Mouse (Mus musculus): ENCODE data around the gene Npdc1. TPM values are rescaled to one million over a fixed set of nuclear protein-coding genes. Genes with fewer than 3 reads are reported as not detected.

The Npdc1 gene
- polyA plus RNA-seq, 1 experiment from 2014 or later: 7.0 TPM

- Histone ChIP-seq H3K4me2 (no peak overlapping the region), H3K4me1 (replicated peaks; ENCODE audit: control insufficient read depth, insufficient read depth, low read length) (peaks cover 6% of the 10 kb centered on the region), H3K27me3 (replicated peaks; ENCODE audit: control insufficient read depth, insufficient read depth, low read length) (peaks cover 27% of the 10 kb centered on the region), H3K27ac (ENCODE audit: low read depth, low read length) (no peak overlapping the region), H3K9ac (ENCODE audit: low read depth, low read length) (no peak overlapping the region), H3K4me3 (ENCODE audit: low read depth, low read length) (no peak overlapping the region), H3K36me3 (ENCODE audit: control insufficient read depth, insufficient read depth, low read length) (no peaks in the 10 kb centered on the region), H3K9me3 (ENCODE audit: control insufficient read depth, low read length) (no peaks in the 10 kb centered on the region)
- DNase-seq (ENCODE audit: low spot score) (no peak), ATAC-seq (replicated peaks; ENCODE audit: low FRiP score) (no peak)
- 77% methylated on average over 17 of the region's 17 CpGs for WGBS
Measured at GRCm38 (mm10) chr2:25430395-25431233, 31.5 kb downstream of the Npdc1 start.

- H3K9me3 ChIP-seq (ENCODE audit: control insufficient read depth, low read length): no peaks in the 10 kb centered on the region
- no peak overlapping the region; the same call in 1 of the 2 replicates for H3K27ac ChIP-seq (ENCODE audit: low read depth, low read length)
- no peak overlapping the region for H3K9ac ChIP-seq (ENCODE audit: low read depth, low read length)
- H3K27me3 ChIP-seq (replicated peaks; ENCODE audit: control insufficient read depth, insufficient read depth, low read length): peaks cover 20% of the 10 kb centered on the region
- H3K36me3 ChIP-seq (ENCODE audit: control insufficient read depth, insufficient read depth, low read length): no peaks in the 10 kb centered on the region
- no peak for ATAC-seq (replicated peaks; ENCODE audit: low FRiP score)
- no peak overlapping the region for H3K4me3 ChIP-seq (ENCODE audit: low read depth, low read length)
- H3K4me2 ChIP-seq: no peak overlapping the region
- DNase-seq (ENCODE audit: low spot score): no peak
- H3K4me1 ChIP-seq (replicated peaks; ENCODE audit: control insufficient read depth, insufficient read depth, low read length): peaks cover 6% of the 10 kb centered on the region
- WGBS: 70% methylated on average over 6 of the region's 6 CpGs
Measured at GRCm38 (mm10) chr2:25431308-25431855, 32.2 kb downstream of the Npdc1 start.

- WGBS: 56% methylated on average over 11 of the region's 11 CpGs
- ATAC-seq (replicated peaks; ENCODE audit: low FRiP score): no peak
- H3K27ac ChIP-seq (ENCODE audit: low read depth, low read length): no peak overlapping the region
- no peaks in the 10 kb centered on the region for H3K9me3 ChIP-seq (ENCODE audit: control insufficient read depth, low read length)
- H3K4me3 ChIP-seq (ENCODE audit: low read depth, low read length): no peak overlapping the region
- no peak overlapping the region for H3K9ac ChIP-seq (ENCODE audit: low read depth, low read length)
- no peak overlapping the region for H3K4me2 ChIP-seq
- H3K4me1 ChIP-seq (replicated peaks; ENCODE audit: control insufficient read depth, insufficient read depth, low read length): peaks cover 6% of the 10 kb centered on the region
- peaks cover 18% of the 10 kb centered on the region for H3K27me3 ChIP-seq (replicated peaks; ENCODE audit: control insufficient read depth, insufficient read depth, low read length)
- no peak for DNase-seq (ENCODE audit: low spot score)
- H3K36me3 ChIP-seq (ENCODE audit: control insufficient read depth, insufficient read depth, low read length): no peaks in the 10 kb centered on the region
Measured at GRCm38 (mm10) chr2:25432326-25433098, 33.4 kb downstream of the Npdc1 start.

GRCm38 (mm10) chr2:25433101-25433500 lies 34.0 kb downstream of the Npdc1 start:
- no peaks in the 10 kb centered on the region for H3K9me3 ChIP-seq (ENCODE audit: control insufficient read depth, low read length)
- H3K27me3 ChIP-seq (replicated peaks; ENCODE audit: control insufficient read depth, insufficient read depth, low read length): peaks cover 18% of the 10 kb centered on the region
- no peak overlapping the region for H3K9ac ChIP-seq (ENCODE audit: low read depth, low read length)
- H3K36me3 ChIP-seq (ENCODE audit: control insufficient read depth, insufficient read depth, low read length): no peaks in the 10 kb centered on the region
- DNase-seq (ENCODE audit: low spot score) (no peak), ATAC-seq (replicated peaks; ENCODE audit: low FRiP score) (no peak)
- peaks cover 6% of the 10 kb centered on the region for H3K4me1 ChIP-seq (replicated peaks; ENCODE audit: control insufficient read depth, insufficient read depth, low read length)
- no peak overlapping the region for H3K4me2 ChIP-seq
- H3K27ac ChIP-seq (ENCODE audit: low read depth, low read length): no peak overlapping the region
- no peak overlapping the region for H3K4me3 ChIP-seq (ENCODE audit: low read depth, low read length)
- 85% methylated on average over 17 of the region's 17 CpGs for WGBS

GRCm38 (mm10) chr2:25434292-25434691 lies 35.1 kb downstream of the Npdc1 start:
- no peak overlapping the region for H3K4me2 ChIP-seq
- 85% methylated on average over 8 of the region's 8 CpGs for WGBS
- H3K36me3 ChIP-seq (ENCODE audit: control insufficient read depth, insufficient read depth, low read length): no peaks in the 10 kb centered on the region
- no peak overlapping the region for H3K9ac ChIP-seq (ENCODE audit: low read depth, low read length)
- no peaks in the 10 kb centered on the region for H3K9me3 ChIP-seq (ENCODE audit: control insufficient read depth, low read length)
- H3K27me3 ChIP-seq (replicated peaks; ENCODE audit: control insufficient read depth, insufficient read depth, low read length): peaks cover 12% of the 10 kb centered on the region
- DNase-seq (ENCODE audit: low spot score): no peak
- no peak overlapping the region for H3K27ac ChIP-seq (ENCODE audit: low read depth, low read length)
- H3K4me3 ChIP-seq (ENCODE audit: low read depth, low read length): no peak overlapping the region
- ATAC-seq (replicated peaks; ENCODE audit: low FRiP score): no peak
- H3K4me1 ChIP-seq (replicated peaks; ENCODE audit: control insufficient read depth, insufficient read depth, low read length): peaks cover 2% of the 10 kb centered on the region; the same call in 1 of the 2 replicates

- 85% methylated on average over 10 of the region's 10 CpGs for WGBS
Measured at GRCm38 (mm10) chr2:25436286-25436820, 37.2 kb downstream of the Npdc1 start.

GRCm38 (mm10) chr2:25441067-25441466 lies 41.9 kb downstream of the Npdc1 start:
- no peak for ATAC-seq (replicated peaks; ENCODE audit: low FRiP score)
- DNase-seq (ENCODE audit: low spot score): no peak
- no peaks in the 10 kb centered on the region for H3K27me3 ChIP-seq (replicated peaks; ENCODE audit: control insufficient read depth, insufficient read depth, low read length)
- no peaks in the 10 kb centered on the region for H3K4me1 ChIP-seq (replicated peaks; ENCODE audit: control insufficient read depth, insufficient read depth, low read length)
- no peaks in the 10 kb centered on the region for H3K9me3 ChIP-seq (ENCODE audit: control insufficient read depth, low read length)
- no peak overlapping the region for H3K27ac ChIP-seq (ENCODE audit: low read depth, low read length)
- no peak overlapping the region for H3K4me3 ChIP-seq (ENCODE audit: low read depth, low read length)
- no peak overlapping the region for H3K9ac ChIP-seq (ENCODE audit: low read depth, low read length)
- 81% methylated on average over 20 of the region's 20 CpGs for WGBS
- no peaks in the 10 kb centered on the region for H3K36me3 ChIP-seq (ENCODE audit: control insufficient read depth, insufficient read depth, low read length)
- no peak overlapping the region for H3K4me2 ChIP-seq

More at GRCm38 (mm10) chr2:25436286-25436820, 37.2 kb downstream of the Npdc1 start:
- H3K27me3 ChIP-seq (replicated peaks; ENCODE audit: control insufficient read depth, insufficient read depth, low read length): no peaks in the 10 kb centered on the region
- no peak for DNase-seq (ENCODE audit: low spot score)
- no peak overlapping the region for H3K9ac ChIP-seq (ENCODE audit: low read depth, low read length)
- no peak for ATAC-seq (replicated peaks; ENCODE audit: low FRiP score)
- H3K4me2 ChIP-seq: no peak overlapping the region
- H3K27ac ChIP-seq (ENCODE audit: low read depth, low read length): no peak overlapping the region
- no peak overlapping the region for H3K4me3 ChIP-seq (ENCODE audit: low read depth, low read length)
- H3K9me3 ChIP-seq (ENCODE audit: control insufficient read depth, low read length): no peaks in the 10 kb centered on the region
- H3K36me3 ChIP-seq (ENCODE audit: control insufficient read depth, insufficient read depth, low read length): no peaks in the 10 kb centered on the region
- no peaks in the 10 kb centered on the region for H3K4me1 ChIP-seq (replicated peaks; ENCODE audit: control insufficient read depth, insufficient read depth, low read length)

- no peaks in the 10 kb centered on the region for H3K4me1 ChIP-seq (replicated peaks; ENCODE audit: control insufficient read depth, insufficient read depth, low read length)
- H3K9ac ChIP-seq (ENCODE audit: low read depth, low read length): no peak overlapping the region
- no peak overlapping the region for H3K27ac ChIP-seq (ENCODE audit: low read depth, low read length)
- no peaks in the 10 kb centered on the region for H3K36me3 ChIP-seq (ENCODE audit: control insufficient read depth, insufficient read depth, low read length)
- H3K9me3 ChIP-seq (ENCODE audit: control insufficient read depth, low read length): no peaks in the 10 kb centered on the region
- 82% methylated on average over 14 of the region's 14 CpGs for WGBS
- H3K27me3 ChIP-seq (replicated peaks; ENCODE audit: control insufficient read depth, insufficient read depth, low read length): no peaks in the 10 kb centered on the region
- ATAC-seq (replicated peaks; ENCODE audit: low FRiP score) (no peak), DNase-seq (ENCODE audit: low spot score) (no peak)
- no peak overlapping the region for H3K4me2 ChIP-seq
- no peak overlapping the region for H3K4me3 ChIP-seq (ENCODE audit: low read depth, low read length)
Measured at GRCm38 (mm10) chr2:25442682-25443081, 43.5 kb downstream of the Npdc1 start.
